Mouse (Mus musculus) liver, postnatal 0 days (tissue): Measurements from ENCODE around the gene Stard13.

Source experiments
- CTCF ChIP-seq: sonication (generic); IDR thresholded peaks from 2 replicates; pipeline ENCODE4 v1.5.1; 2016; ENCODE audit warnings: antibody characterized with exemption, low read depth
- EP300 ChIP-seq: IDR thresholded peaks from 2 replicates; pipeline ENCODE4 v1.6.1; 2016; ENCODE audit warnings: antibody characterized with exemption, low read depth, mild to moderate bottlenecking

DNA sequence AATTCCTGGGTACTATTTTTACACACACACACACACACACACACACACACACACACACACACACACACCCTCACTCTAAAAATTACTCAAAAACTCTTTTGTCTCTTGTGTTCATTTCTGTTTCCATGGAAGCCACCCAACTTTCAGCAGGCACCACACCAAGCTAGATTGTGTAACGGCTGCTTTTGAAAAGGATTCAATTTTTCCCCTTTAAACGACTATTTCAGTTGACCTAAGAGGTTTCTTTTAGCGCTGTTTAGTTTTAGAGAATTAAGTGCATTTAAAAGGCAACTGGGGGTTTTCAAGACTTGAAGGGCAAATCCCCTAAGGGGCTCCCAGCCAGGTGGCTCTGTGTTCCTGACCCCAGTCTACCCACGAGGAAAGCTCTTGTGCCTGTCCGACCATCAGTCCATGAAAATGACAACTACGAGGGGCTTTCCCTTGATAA, 123.2 kb downstream of the Stard13 start:
- TF ChIP-seq EP300 (no peak), CTCF (no peak)
